Mouse (Mus musculus) kidney, embryonic 15.5 days (tissue): Measurements from ENCODE around the gene Pald1. TPM values are rescaled to one million over a fixed set of nuclear protein-coding genes. Genes with fewer than 3 reads are reported as not detected.

ENCODE experiments used
- ATAC-seq: fragments of 200-750 bp; cut with Nextera tagmentation; replicated peaks from 2 replicates; pipeline ENCODE4 v1.8.0; 2017; ENCODE audit warnings: moderate TSS enrichment; ENCODE audit not compliant: low FRiP score
- H3K27ac ChIP-seq: fragments of 300-500 bp; sonication (generic); 2 replicates; pipeline ENCODE4 v1.5.1; 2015; ENCODE audit warnings: mild to moderate bottlenecking, inconsistent platforms
- H3K27me3 ChIP-seq: fragments of 300-500 bp; sonication (generic); 2 replicates; pipeline ENCODE4 v1.6.1; 2015; ENCODE audit warnings: inconsistent platforms
- H3K36me3 ChIP-seq: fragments of 300-500 bp; sonication (generic); 2 replicates; pipeline ENCODE4 v1.6.1; 2015; ENCODE audit warnings: inconsistent platforms
- H3K4me1 ChIP-seq: fragments of 300-500 bp; sonication (generic); 2 replicates; pipeline ENCODE4 v1.6.1; 2015; ENCODE audit warnings: inconsistent platforms
- H3K4me2 ChIP-seq: fragments of 300-500 bp; sonication (generic); 2 replicates; pipeline ENCODE4 v1.6.1; 2015; ENCODE audit warnings: moderate library complexity, mild to moderate bottlenecking, inconsistent platforms
- H3K4me3 ChIP-seq: fragments of 300-500 bp; sonication (generic); replicated peaks from 2 replicates; pipeline ENCODE4 v1.5.1; 2015; ENCODE audit warnings: mild to moderate bottlenecking, inconsistent platforms
- H3K9ac ChIP-seq: fragments of 300-500 bp; sonication (generic); 2 replicates; pipeline ENCODE4 v1.6.1; 2015; ENCODE audit warnings: mild to moderate bottlenecking, inconsistent platforms
- H3K9me3 ChIP-seq: fragments of 300-500 bp; sonication (generic); replicated peaks from 2 replicates; pipeline ENCODE4 v1.6.1; 2016; ENCODE audit warnings: inconsistent platforms
- WGBS: fragments of 180-500 bp; shearing (Covaris S2); methylation state at CpG from one replicate; pipeline ENCODE4 v1.1.7; 2015; ENCODE audit warnings: mixed read lengths; 5-methylcytosine and 5-hydroxymethylcytosine counted together
- polyA plus RNA-seq: library from polyadenylated mRNA; unstranded; fragments of >200 nt; fragmentation: Nextera tagmentation; extraction: Ambion mirVana; gene quantifications from 2 replicates; pipeline ENCODE4 v1.2.1, GENCODE M21; 2015

Gene Pald1
- polyA plus RNA-seq, 1 experiment from 2014 or later, result 37.3 TPM

- Histone ChIP-seq H3K9me3 (no peaks in the 10 kb centered on the region), H3K27me3 (peaks cover under 1% of the 10 kb centered on the region; the same call in 1 of the 2 replicates), H3K27ac (no peak overlapping the region), H3K36me3 (no peaks in the 10 kb centered on the region), H3K4me1 (no peaks in the 10 kb centered on the region), H3K4me3 (no peak overlapping the region), H3K9ac (no peak overlapping the region), H3K4me2 (no peak overlapping the region)
- ATAC-seq, result no peak
- 91% methylated on average over 5 of the region's 5 CpGs for WGBS
Observed at GRCm38 (mm10) chr10:61400407-61400806, 17.1 kb upstream of the Pald1 start.

GRCm38 (mm10) chr10:61399156-61399734 lies 15.9 kb upstream of the Pald1 start:
- H3K9me3 ChIP-seq, result no peaks in the 10 kb centered on the region
- peak; percentile 67 for ATAC-seq
- no peak overlapping the region for H3K9ac ChIP-seq
- no peak overlapping the region for H3K27ac ChIP-seq
- H3K4me2 ChIP-seq, result no peak overlapping the region
- H3K36me3 ChIP-seq, result no peaks in the 10 kb centered on the region
- no peak overlapping the region for H3K4me3 ChIP-seq
- peaks cover 6% of the 10 kb centered on the region; the same call in 1 of the 2 replicates for H3K4me1 ChIP-seq
- 26% methylated on average over 13 of the region's 13 CpGs for WGBS
- H3K27me3 ChIP-seq, result no peaks in the 10 kb centered on the region

DNA sequence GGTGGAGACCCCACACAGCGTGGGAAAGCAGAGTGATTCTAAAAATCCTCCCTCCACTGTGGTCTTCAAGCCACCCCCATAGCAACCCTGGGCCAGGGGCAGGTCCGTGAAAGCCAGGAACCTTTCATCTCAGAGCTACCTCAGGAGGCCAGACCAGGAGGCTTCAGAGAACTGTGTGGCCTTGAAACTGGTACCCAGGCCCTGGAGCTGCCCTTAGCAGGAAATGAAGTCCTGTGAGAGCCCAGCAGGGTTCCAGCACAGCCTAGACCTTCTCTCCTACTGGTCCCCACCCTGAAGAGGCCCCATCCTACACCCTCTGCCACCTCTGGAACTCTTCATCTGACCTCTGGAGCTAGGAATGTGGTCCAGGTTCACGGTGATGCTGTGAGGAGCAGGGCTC lies 14.8 kb upstream of the Pald1 start:
- Histone ChIP-seq H3K4me2 (no peak overlapping the region), H3K36me3 (no peaks in the 10 kb centered on the region), H3K27ac (no peak overlapping the region), H3K9me3 (no peaks in the 10 kb centered on the region), H3K4me1 (peaks cover 6% of the 10 kb centered on the region; the same call in 1 of the 2 replicates), H3K27me3 (no peaks in the 10 kb centered on the region), H3K4me3 (no peak overlapping the region), H3K9ac (no peak overlapping the region)
- WGBS, result 44% methylated on average over 3 of the region's 3 CpGs
- no peak for ATAC-seq

- H3K9ac ChIP-seq, result no peak overlapping the region
- peak overlapping the region; percentile 20 for H3K4me2 ChIP-seq
- peak overlapping the region; percentile 20; the same call in 1 of the 2 replicates for H3K27ac ChIP-seq
Observed at GRCm38 (mm10) chr10:61394476-61395136, 11.3 kb upstream of the Pald1 start.

DNA sequence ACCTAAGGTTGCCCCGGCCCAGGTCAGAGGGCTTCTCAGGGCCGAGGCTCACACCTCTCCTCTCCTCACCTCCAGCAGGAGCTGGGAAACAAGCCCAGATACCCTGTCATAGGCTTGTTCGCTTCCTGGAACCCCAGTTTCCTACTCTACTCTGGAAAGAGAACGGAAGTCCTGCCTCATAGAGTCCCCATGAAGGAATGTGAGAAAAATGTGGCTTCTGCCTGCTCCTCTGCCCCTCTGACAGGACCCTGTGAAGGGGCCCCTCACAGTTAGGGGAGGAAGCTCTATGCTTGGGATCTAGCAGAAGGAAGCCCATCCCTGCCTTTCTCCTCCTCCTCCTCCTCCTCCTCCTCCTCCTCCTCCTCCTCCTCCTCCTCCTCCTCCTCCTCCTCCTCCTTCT lies 9.3 kb upstream of the Pald1 start:
- Histone ChIP-seq H3K36me3 (no peaks in the 10 kb centered on the region), H3K27ac (no peak overlapping the region), H3K9me3 (no peaks in the 10 kb centered on the region), H3K9ac (0 out of 2 replicates have a peak overlapping the region, but pooled peaks have one; percentile 17), H3K4me3 (no peak overlapping the region), H3K4me1 (peaks cover 18% of the 10 kb centered on the region; the same call in 1 of the 2 replicates), H3K27me3 (no peaks in the 10 kb centered on the region), H3K4me2 (no peak overlapping the region)
- no peak for ATAC-seq
- 36% methylated on average over 4 of the region's 4 CpGs for WGBS

More at GRCm38 (mm10) chr10:61394476-61395136, 11.3 kb upstream of the Pald1 start:
- H3K4me3 ChIP-seq, result no peak overlapping the region
- no peak; the same call in 1 of the 2 replicates for ATAC-seq
- no peaks in the 10 kb centered on the region for H3K9me3 ChIP-seq
- no peaks in the 10 kb centered on the region for H3K36me3 ChIP-seq
- WGBS, result 18% methylated on average over 9 of the region's 9 CpGs
- H3K4me1 ChIP-seq, result peaks cover 15% of the 10 kb centered on the region; the same call in 1 of the 2 replicates
- H3K27me3 ChIP-seq, result no peaks in the 10 kb centered on the region

GRCm38 (mm10) chr10:61390148-61390547 lies 6.8 kb upstream of the Pald1 start:
- H3K4me1 ChIP-seq, result peaks cover 27% of the 10 kb centered on the region; the same call in 1 of the 2 replicates
- no peaks in the 10 kb centered on the region for H3K27me3 ChIP-seq
- H3K36me3 ChIP-seq, result no peaks in the 10 kb centered on the region
- WGBS, result 73% methylated on average over 2 of the region's 2 CpGs
- H3K4me2 ChIP-seq, result no peak overlapping the region
- H3K9ac ChIP-seq, result no peak overlapping the region
- H3K27ac ChIP-seq, result no peak overlapping the region
- H3K4me3 ChIP-seq, result no peak overlapping the region
- H3K9me3 ChIP-seq, result no peaks in the 10 kb centered on the region
- ATAC-seq, result no peak

DNA sequence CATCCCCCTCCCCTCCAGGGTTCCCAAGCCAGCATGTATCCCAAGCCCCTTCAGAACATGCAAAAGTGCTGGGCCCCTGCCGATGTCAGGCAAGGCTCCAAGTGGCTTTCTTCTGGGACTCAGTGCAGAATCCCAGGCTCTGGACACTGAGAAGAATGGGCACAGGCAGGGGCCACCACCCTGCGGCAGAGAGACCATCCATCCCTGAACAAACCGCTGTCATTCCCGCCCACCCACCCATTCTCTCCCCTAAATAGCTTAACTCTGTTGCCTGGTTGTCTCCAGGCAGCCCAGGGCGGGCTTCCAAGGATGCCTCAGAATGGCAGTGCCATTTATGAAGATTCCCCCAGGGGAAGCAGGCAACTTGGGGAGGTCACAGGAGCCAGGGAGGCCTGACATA lies 5.7 kb upstream of the Pald1 start:
- ATAC-seq, result no peak
- peaks cover 24% of the 10 kb centered on the region for H3K4me1 ChIP-seq
- H3K27ac ChIP-seq, result no peak overlapping the region
- no peak overlapping the region for H3K4me3 ChIP-seq
- no peaks in the 10 kb centered on the region for H3K27me3 ChIP-seq
- H3K4me2 ChIP-seq, result no peak overlapping the region
- no peaks in the 10 kb centered on the region for H3K36me3 ChIP-seq
- no peak overlapping the region for H3K9ac ChIP-seq
- 71% methylated on average over 5 of the region's 5 CpGs for WGBS
- no peaks in the 10 kb centered on the region for H3K9me3 ChIP-seq

GRCm38 (mm10) chr10:61386284-61386683 lies 3.0 kb upstream of the Pald1 start:
- Histone ChIP-seq H3K9ac (no peak overlapping the region), H3K27me3 (no peaks in the 10 kb centered on the region), H3K4me2 (no peak overlapping the region), H3K9me3 (no peaks in the 10 kb centered on the region), H3K27ac (no peak overlapping the region), H3K4me3 (no peak overlapping the region), H3K4me1 (peaks cover 40% of the 10 kb centered on the region), H3K36me3 (no peaks in the 10 kb centered on the region)
- 43% methylated on average over 6 of the region's 6 CpGs for WGBS
- no peak for ATAC-seq

- no peak overlapping the region for H3K27ac ChIP-seq
- H3K4me2 ChIP-seq, result no peak overlapping the region
- H3K9me3 ChIP-seq, result no peaks in the 10 kb centered on the region
- no peak overlapping the region for H3K4me3 ChIP-seq
- no peak overlapping the region for H3K9ac ChIP-seq
- no peaks in the 10 kb centered on the region for H3K36me3 ChIP-seq
- 79% methylated on average over 6 of the region's 6 CpGs for WGBS
- H3K4me1 ChIP-seq, result peaks cover 51% of the 10 kb centered on the region
- no peaks in the 10 kb centered on the region for H3K27me3 ChIP-seq
- no peak for ATAC-seq
Observed at GRCm38 (mm10) chr10:61385174-61385573, 1.8 kb upstream of the Pald1 start.

GRCm38 (mm10) chr10:61383715-61384047 lies 351 bp upstream of the Pald1 start:
- Histone ChIP-seq H3K36me3 (no peaks in the 10 kb centered on the region), H3K27me3 (no peaks in the 10 kb centered on the region), H3K9me3 (no peaks in the 10 kb centered on the region), H3K9ac (peak overlapping the region; percentile 78), H3K4me3 (peak overlapping the region; percentile 65), H3K4me1 (peaks cover 61% of the 10 kb centered on the region), H3K4me2 (peak overlapping the region; percentile 98), H3K27ac (peak overlapping the region; percentile 82)
- 4% methylated on average over 11 of the region's 11 CpGs for WGBS
- no peak; the same call in 1 of the 2 replicates for ATAC-seq

DNA sequence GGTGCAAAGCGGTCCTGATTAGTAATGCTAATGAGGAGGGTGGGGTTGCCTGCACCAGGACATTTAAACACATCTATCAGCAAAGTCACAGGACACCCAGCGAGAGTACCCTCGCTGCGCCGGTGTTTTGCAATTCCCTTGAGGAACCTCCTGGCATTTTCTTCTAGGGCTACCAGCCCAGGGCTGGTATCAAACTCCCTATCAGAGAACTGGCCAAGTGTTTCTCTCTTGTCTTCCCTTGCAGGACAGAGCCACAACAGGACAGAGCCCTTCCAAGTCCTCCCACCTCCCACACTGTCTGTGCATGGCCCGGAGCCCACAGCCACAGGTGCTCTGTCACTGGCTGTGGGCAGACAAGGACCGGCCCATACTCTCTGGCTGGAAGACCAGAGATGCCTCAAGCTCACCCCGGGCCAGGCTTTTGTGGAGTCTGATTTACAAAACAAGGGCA lies 1.0 kb downstream of the Pald1 start:
- Histone ChIP-seq H3K9me3 (no peaks in the 10 kb centered on the region), H3K4me3 (peak overlapping the region; percentile 65), H3K27ac (peak overlapping the region; percentile 82), H3K36me3 (no peaks in the 10 kb centered on the region), H3K4me1 (peaks cover 75% of the 10 kb centered on the region), H3K4me2 (peak overlapping the region; percentile 98), H3K27me3 (no peaks in the 10 kb centered on the region), H3K9ac (peak overlapping the region; percentile 78)
- under 1% methylated on average over 8 of the region's 8 CpGs for WGBS
- ATAC-seq, result peak; percentile 19; the same call in 1 of the 2 replicates

DNA sequence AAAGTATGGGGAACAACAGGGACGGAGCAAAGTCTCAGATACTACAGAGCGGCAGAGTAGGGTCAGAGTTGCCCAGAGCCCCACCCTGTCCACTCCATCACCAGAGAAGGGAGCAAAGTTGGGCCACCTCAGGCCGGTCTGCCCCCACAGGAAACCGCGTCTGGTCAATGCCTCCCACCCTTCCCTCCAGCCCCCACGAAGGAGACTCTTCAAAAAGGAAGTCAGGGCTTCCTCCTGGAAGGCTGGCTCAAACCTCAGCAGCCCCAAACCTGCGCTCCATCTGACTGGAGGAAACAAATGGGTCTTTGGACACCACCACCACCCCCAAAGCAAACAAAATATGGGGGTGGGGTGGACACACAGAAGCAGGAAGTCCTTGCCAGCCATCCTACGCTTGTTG lies 1.5 kb downstream of the Pald1 start:
- WGBS, result 9% methylated on average over 8 of the region's 8 CpGs
- Histone ChIP-seq H3K4me1 (peaks cover 79% of the 10 kb centered on the region), H3K9me3 (no peaks in the 10 kb centered on the region), H3K9ac (peak overlapping the region; percentile 78; the same call in 1 of the 2 replicates), H3K27me3 (no peaks in the 10 kb centered on the region), H3K36me3 (no peaks in the 10 kb centered on the region), H3K4me2 (peak overlapping the region; percentile 98), H3K4me3 (peak overlapping the region; percentile 65), H3K27ac (peak overlapping the region; percentile 60)
- no peak for ATAC-seq
